Mouse (Mus musculus) small intestine, adult 2 months (tissue): ENCODE measurements around the gene Ppan.

ENCODE experiments used
- CTCF ChIP-seq: fragments of 200-500 bp; IDR thresholded peaks from 2 replicates; pipeline ENCODE4 v1.5.1; 2012; ENCODE audit warnings: low read depth, mild to moderate bottlenecking, control low read depth, inconsistent platforms, low read length, moderate library complexity, mixed read lengths; ENCODE audit not compliant: insufficient replicate concordance, insufficient read length; ENCODE audit errors: extremely low read depth
- POLR2A ChIP-seq: fragments of 200-500 bp; IDR thresholded peaks from 2 replicates; pipeline ENCODE4 v1.6.1; 2012; ENCODE audit warnings: low read depth, mild to moderate bottlenecking, control low read depth, inconsistent platforms, low read length, moderate library complexity

DNA sequence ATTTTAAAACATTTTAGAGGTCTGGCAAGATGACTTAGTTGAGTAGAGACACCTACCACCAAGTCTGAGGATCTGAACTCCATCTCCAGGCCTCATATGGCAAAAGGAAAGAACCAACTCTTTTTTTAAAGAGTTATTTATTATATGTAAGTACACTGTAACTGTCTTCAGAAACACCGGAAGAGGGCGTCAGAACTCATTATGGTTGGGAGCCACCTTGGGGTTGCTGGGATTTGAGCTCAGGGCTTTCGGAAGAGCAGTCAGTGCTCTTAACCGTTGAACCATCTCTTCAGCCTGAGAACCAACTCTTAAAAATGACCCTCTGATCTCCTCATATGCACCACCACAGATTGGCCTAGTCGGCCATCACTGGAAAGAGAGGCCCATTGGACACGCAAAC is 784 bp upstream of the Ppan start:
- no peak for TF ChIP-seq POLR2A
- no peak for TF ChIP-seq CTCF
